Mouse (Mus musculus) ES-Bruce4 (cell line): ENCODE data around the gene Olfr159.

Experiments used
- CTCF ChIP-seq: IDR thresholded peaks from one replicate; pipeline ENCODE4 v1.8.1; 2011; ENCODE audit warnings: low read depth, low read length
- EP300 ChIP-seq: IDR thresholded peaks from 2 replicates; pipeline ENCODE4 v1.6.1; 2011; ENCODE audit warnings: low read depth, low read length; ENCODE audit not compliant: insufficient read depth
- POLR2A ChIP-seq: IDR thresholded peaks from one replicate; pipeline ENCODE4 v1.8.1; 2011; ENCODE audit warnings: low read length; ENCODE audit not compliant: insufficient read depth

- no peak for TF ChIP-seq CTCF
- no peak for TF ChIP-seq EP300
- TF ChIP-seq POLR2A: no peak
Observed at GRCm38 (mm10) chr4:43726228-43726993, 44.4 kb downstream of the Olfr159 start.
